Mouse (Mus musculus): Measurements from ENCODE around the gene Foxp4. TPM values are rescaled to one million over a fixed set of nuclear protein-coding genes. Genes with fewer than 3 reads are reported as not detected.

Gene Foxp4
- total and polyA plus RNA-seq, 3 experiments, result 7.1 to 50.5 TPM; not detected in 1

DNA sequence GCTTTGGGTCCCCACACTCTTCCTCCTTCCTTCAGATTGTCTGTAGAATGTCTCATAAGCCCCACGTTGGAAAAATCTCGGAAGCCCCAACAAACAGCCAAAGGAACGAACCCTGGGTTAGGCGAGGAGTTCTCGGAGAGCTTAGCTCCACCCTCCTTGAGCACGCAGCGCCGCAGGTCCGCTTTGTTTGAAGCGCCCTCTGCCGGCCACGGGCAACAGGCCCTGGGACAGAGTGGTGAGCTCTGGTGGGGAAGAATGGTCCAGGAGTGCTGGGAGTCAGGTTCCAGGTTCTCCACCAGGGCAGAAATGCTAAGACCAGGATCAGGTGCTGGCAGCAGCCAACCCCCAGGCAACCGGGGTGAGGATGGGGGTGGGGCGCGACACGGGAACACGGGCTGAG, 59.9 kb downstream of the Foxp4 start (continued):
- no peak for TF ChIP-seq USF1 (IDR thresholded peaks at IDR 0.05; ENCODE audit: low read depth, low read length)
- TF ChIP-seq NRF1 (IDR thresholded peaks at IDR 0.05; ENCODE audit: insufficient read depth, low read depth, low read length, poor library complexity, severe bottlenecking), result 0 out of 2 replicates have a peak, but pooled peaks have one; percentile 21
- no peak for TF ChIP-seq RCOR1 (IDR thresholded peaks at IDR 0.05; ENCODE audit: low read depth, low read length)
- no peak for TF ChIP-seq MEF2A (IDR thresholded peaks at IDR 0.05; ENCODE audit: extremely low read depth, insufficient replicate concordance, low read depth, low read length, poor library complexity, severe bottlenecking)
- peak; percentile 86 for TF ChIP-seq SMC3 (IDR thresholded peaks at IDR 0.05; ENCODE audit: low read depth, low read length)
- TF ChIP-seq CHD2 (IDR thresholded peaks at IDR 0.05; ENCODE audit: low read length), result no peak

DNA sequence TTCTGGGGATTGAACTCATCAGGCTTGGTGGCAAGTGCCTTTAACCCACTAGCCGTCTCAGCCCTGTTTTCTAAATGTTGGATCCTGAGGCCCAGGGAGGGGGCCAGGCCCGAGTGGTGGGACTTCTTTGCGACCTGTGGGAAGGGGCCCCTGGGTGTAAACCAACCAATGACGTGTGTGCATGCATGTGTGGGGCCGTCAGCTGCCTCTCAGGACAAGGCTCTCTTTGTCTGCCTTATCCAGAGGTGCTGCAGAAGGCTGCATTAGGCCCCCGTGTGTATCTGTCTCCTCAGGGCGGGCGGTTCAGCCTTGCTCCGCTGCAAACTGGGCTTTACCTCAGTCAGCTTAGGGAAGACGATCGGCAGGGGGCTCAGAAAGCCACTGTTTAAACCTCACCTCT, 61.0 kb downstream of the Foxp4 start:
- H3K36me3 ChIP-seq (ENCODE audit: control insufficient read depth in 1 of 2, insufficient read depth in 2 of 2, low read length in 2 of 2), result no peaks in the 10 kb centered on the region
- no peaks in the 10 kb centered on the region for H3K79me2 ChIP-seq (ENCODE audit: control insufficient read depth, insufficient read depth, low read length, poor library complexity)
- H3K9ac ChIP-seq (ENCODE audit: control insufficient read depth, low read depth, low read length, poor library complexity, severe bottlenecking), result no peak overlapping the region
- no peaks in the 10 kb centered on the region for H3K27me3 ChIP-seq (ENCODE audit: control insufficient read depth in 1 of 2, insufficient read depth in 2 of 2, low read length in 2 of 2)
- no peak overlapping the region for H3K27ac ChIP-seq (ENCODE audit: control insufficient read depth, low read depth, low read length)
- TF ChIP-seq KAT2A (conservative IDR thresholded peaks at IDR 0.05; ENCODE audit: low read depth, low read length) (no peak), ZMIZ1 (IDR thresholded peaks at IDR 0.05; ENCODE audit: low read depth, low read length) (no peak), CHD1 (IDR thresholded peaks at IDR 0.05; ENCODE audit: low read depth, low read length) (no peak), RCOR1 (IDR thresholded peaks at IDR 0.05; ENCODE audit: low read depth, low read length) (no peak), POLR2A (IDR thresholded peaks at IDR 0.05; ENCODE audit: control insufficient read depth in 1 of 2, insufficient read depth in 1 of 2, low read depth in 1 of 2, low read length in 2 of 2, poor library complexity in 1 of 2) (no peak)
- no peaks in the 10 kb centered on the region for H3K9me3 ChIP-seq (replicated peaks; ENCODE audit: insufficient read depth, low read length)
- H3K4me1 ChIP-seq (ENCODE audit: control insufficient read depth in 1 of 2, insufficient read depth in 2 of 2, low read length in 2 of 2), result no peaks in the 10 kb centered on the region
- DNase-seq (ENCODE audit: low read depth, low spot score), result no peak
- H3K4me3 ChIP-seq (ENCODE audit: control insufficient read depth in 1 of 2, insufficient read depth in 1 of 2, low read depth in 2 of 2, low read length in 2 of 2), result no peak overlapping the region

DNA sequence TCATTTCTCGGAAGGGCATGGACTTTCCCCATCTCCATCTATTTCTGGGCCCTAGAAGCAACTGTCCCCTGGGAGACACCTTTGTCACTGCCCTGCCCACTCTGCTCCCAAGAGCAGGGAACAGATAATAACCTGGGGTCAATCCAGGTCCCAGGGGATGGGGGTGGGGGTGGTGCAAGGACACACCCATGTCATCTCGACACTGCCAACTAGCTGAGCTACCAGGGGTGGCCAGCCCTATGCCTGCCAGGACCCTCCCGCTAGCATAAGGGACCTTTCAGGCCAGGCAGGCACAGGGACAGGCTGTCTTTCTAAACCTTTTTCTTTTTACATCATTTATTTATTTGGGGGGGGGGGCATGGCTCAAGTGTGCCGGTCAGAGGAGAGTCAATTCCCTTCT, 61.4 kb downstream of the Foxp4 start:
- Histone ChIP-seq H3K27me3 (ENCODE audit: control insufficient read depth in 1 of 2, insufficient read depth in 2 of 2, low read length in 2 of 2) (no peaks in the 10 kb centered on the region), H3K79me2 (ENCODE audit: control insufficient read depth, insufficient read depth, low read length, poor library complexity) (no peaks in the 10 kb centered on the region), H3K36me3 (ENCODE audit: control insufficient read depth in 1 of 2, insufficient read depth in 2 of 2, low read length in 2 of 2) (no peaks in the 10 kb centered on the region), H3K9ac (ENCODE audit: control insufficient read depth, low read depth, low read length, poor library complexity, severe bottlenecking) (no peak overlapping the region), H3K4me1 (ENCODE audit: control insufficient read depth in 1 of 2, insufficient read depth in 2 of 2, low read length in 2 of 2) (no peaks in the 10 kb centered on the region), H3K4me3 (ENCODE audit: control insufficient read depth in 1 of 2, insufficient read depth in 1 of 2, low read depth in 2 of 2, low read length in 2 of 2) (no peak overlapping the region), H3K27ac (ENCODE audit: control insufficient read depth, low read depth, low read length) (no peak overlapping the region), H3K9me3 (replicated peaks; ENCODE audit: insufficient read depth, low read length) (no peaks in the 10 kb centered on the region)
- DNase-seq (ENCODE audit: low read depth, low spot score), result no peak
- TF ChIP-seq POLR2AphosphoS5 (IDR thresholded peaks at IDR 0.05; ENCODE audit: borderline replicate concordance, low read depth, low read length) (no peak), RCOR1 (IDR thresholded peaks at IDR 0.05; ENCODE audit: low read depth, low read length) (no peak), KAT2A (conservative IDR thresholded peaks at IDR 0.05; ENCODE audit: low read depth, low read length) (no peak), TBP (IDR thresholded peaks at IDR 0.05; ENCODE audit: low read depth, low read length) (no peak), ZC3H11A (IDR thresholded peaks at IDR 0.05; ENCODE audit: low read depth, low read length) (no peak), USF1 (IDR thresholded peaks at IDR 0.05; ENCODE audit: low read depth, low read length) (no peak)
